Mouse (Mus musculus) myocyte (in vitro differentiated cells): ENCODE measurements around the gene Tiam1.

Experiments used
- CEBPB ChIP-seq: IDR thresholded peaks from 2 replicates; pipeline ENCODE4 v1.6.1; 2011; ENCODE audit warnings: mild to moderate bottlenecking, moderate library complexity; ENCODE audit not compliant: poor library complexity, insufficient read depth, severe bottlenecking
- E2F4 ChIP-seq: IDR thresholded peaks from one replicate; pipeline ENCODE4 v1.6.1; 2011; ENCODE audit warnings: mild to moderate bottlenecking, control low read depth, moderate library complexity; ENCODE audit not compliant: insufficient read depth
- MAX ChIP-seq: IDR thresholded peaks from one replicate; pipeline ENCODE4 v1.6.1; 2011; ENCODE audit warnings: low read depth, mild to moderate bottlenecking, control low read depth
- MYOD1 ChIP-seq, 3 experiments: IDR thresholded peaks; one replicate each; pipeline ENCODE4 v1.6.1; 2011; ENCODE audit warnings: control low read depth in 2 of 3, low read depth in 2 of 3, mild to moderate bottlenecking in 2 of 3, moderate library complexity in 1 of 3; ENCODE audit not compliant: insufficient read length in 2 of 3, control insufficient read depth in 1 of 3
- POLR2A ChIP-seq: IDR thresholded peaks from one replicate; pipeline ENCODE4 v1.6.1; 2011; ENCODE audit warnings: low read depth, mild to moderate bottlenecking, control low read depth, moderate library complexity; ENCODE audit not compliant: insufficient read length
- POLR2AphosphoS2 ChIP-seq: IDR thresholded peaks from one replicate; pipeline ENCODE4 v1.6.1; 2011; ENCODE audit warnings: low read depth, control low read depth; ENCODE audit not compliant: insufficient read length
- SRF ChIP-seq: IDR thresholded peaks from one replicate; pipeline ENCODE4 v1.6.1; 2011; ENCODE audit warnings: low read depth; ENCODE audit not compliant: control insufficient read depth, insufficient read length
- TCF12 ChIP-seq: IDR thresholded peaks from one replicate; pipeline ENCODE4 v1.6.1; 2011; ENCODE audit warnings: mild to moderate bottlenecking, control low read depth; ENCODE audit not compliant: poor library complexity, insufficient read depth, severe bottlenecking
- TCF3 ChIP-seq: IDR thresholded peaks from one replicate; pipeline ENCODE4 v1.6.1; 2011; ENCODE audit warnings: low read depth, control low read depth; ENCODE audit not compliant: insufficient read length
- USF1 ChIP-seq: IDR thresholded peaks from one replicate; pipeline ENCODE4 v1.6.1; 2011; ENCODE audit warnings: low read depth, mild to moderate bottlenecking, control low read depth, moderate library complexity

DNA sequence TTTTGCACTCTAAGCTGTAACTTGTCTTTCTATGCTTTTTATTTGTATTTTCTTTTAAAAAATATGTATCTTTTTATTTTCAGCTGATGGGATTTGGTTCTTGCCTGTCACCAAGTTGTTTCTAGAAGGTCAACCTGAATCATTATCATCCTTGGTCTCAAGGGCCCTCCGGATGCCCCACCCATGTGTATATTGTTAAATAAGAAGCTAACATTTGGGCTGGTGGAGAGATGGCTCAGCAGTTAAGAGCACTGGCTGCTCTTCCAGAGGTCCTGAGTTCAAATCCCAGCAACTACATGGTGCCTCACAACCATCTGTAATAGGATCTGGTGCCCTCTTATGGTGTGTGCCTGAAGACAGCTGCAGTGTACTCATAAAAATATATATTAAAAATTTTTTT, 27.1 kb upstream of the Tiam1 start:
- no peak for TF ChIP-seq MAX
- TF ChIP-seq USF1 = no peak
- no peak for TF ChIP-seq E2F4
- no peak for TF ChIP-seq POLR2A
- TF ChIP-seq CEBPB = no peak
- no peak for TF ChIP-seq POLR2AphosphoS2
- no peak for TF ChIP-seq TCF12
- no peak for TF ChIP-seq TCF3
- no peak for TF ChIP-seq MYOD1 (IDR thresholded peaks at IDR 0.05; ENCODE audit: control insufficient read depth in 1 of 3, insufficient read length in 2 of 3, low read depth in 2 of 3)
- no peak for TF ChIP-seq SRF
